Mouse (Mus musculus) neural tube, embryonic 15.5 days (tissue): Measurements from ENCODE around the gene Tbxa2r. TPM values are rescaled to one million over a fixed set of nuclear protein-coding genes. Genes with fewer than 3 reads are reported as not detected.

Source experiments
- ATAC-seq: fragments of 200-750 bp; cut with Nextera tagmentation; 2 replicates; pipeline ENCODE4 v1.8.0; 2017; ENCODE audit warnings: mild to moderate bottlenecking, moderate TSS enrichment, moderate library complexity; ENCODE audit not compliant: low FRiP score
- H3K27ac ChIP-seq: fragments of 300-500 bp; sonication (generic); replicated peaks from 2 replicates; pipeline ENCODE4 v1.5.1; 2015; ENCODE audit warnings: mild to moderate bottlenecking, inconsistent platforms
- H3K27me3 ChIP-seq: fragments of 300-500 bp; sonication (generic); replicated peaks from 2 replicates; pipeline ENCODE4 v1.6.1; 2015; ENCODE audit warnings: inconsistent platforms
- H3K36me3 ChIP-seq: fragments of 300-500 bp; sonication (generic); 2 replicates; pipeline ENCODE4 v1.6.1; 2015; ENCODE audit warnings: inconsistent platforms
- H3K4me1 ChIP-seq: fragments of 300-500 bp; sonication (generic); 2 replicates; pipeline ENCODE4 v1.6.1; 2015; ENCODE audit warnings: inconsistent platforms
- H3K4me2 ChIP-seq: fragments of 300-500 bp; sonication (generic); 2 replicates; pipeline ENCODE4 v1.6.1; 2015; ENCODE audit warnings: inconsistent platforms, mild to moderate bottlenecking, moderate library complexity
- H3K4me3 ChIP-seq: fragments of 300-500 bp; sonication (generic); replicated peaks from 2 replicates; pipeline ENCODE4 v1.5.1; 2015; ENCODE audit warnings: mild to moderate bottlenecking, inconsistent platforms
- H3K9ac ChIP-seq: fragments of 300-500 bp; sonication (generic); replicated peaks from 2 replicates; pipeline ENCODE4 v1.6.1; 2015; ENCODE audit warnings: mild to moderate bottlenecking, inconsistent platforms
- H3K9me3 ChIP-seq: fragments of 300-500 bp; sonication (generic); replicated peaks from 2 replicates; pipeline ENCODE4 v1.6.1; 2016; ENCODE audit warnings: inconsistent platforms
- WGBS: fragments of 180-500 bp; shearing (Covaris S2); methylation state at CpG from one replicate; pipeline ENCODE4 v1.1.7; 2015; ENCODE audit warnings: mixed read lengths; 5-methylcytosine and 5-hydroxymethylcytosine counted together
- polyA plus RNA-seq: library from polyadenylated mRNA; unstranded; fragments of >200 nt; fragmentation: Nextera tagmentation; extraction: Ambion mirVana; gene quantifications from 2 replicates; pipeline ENCODE4 v1.2.1, GENCODE M21; 2015

The Tbxa2r gene
- polyA plus RNA-seq, 1 experiment from 2014 or later: 5.5 TPM

DNA sequence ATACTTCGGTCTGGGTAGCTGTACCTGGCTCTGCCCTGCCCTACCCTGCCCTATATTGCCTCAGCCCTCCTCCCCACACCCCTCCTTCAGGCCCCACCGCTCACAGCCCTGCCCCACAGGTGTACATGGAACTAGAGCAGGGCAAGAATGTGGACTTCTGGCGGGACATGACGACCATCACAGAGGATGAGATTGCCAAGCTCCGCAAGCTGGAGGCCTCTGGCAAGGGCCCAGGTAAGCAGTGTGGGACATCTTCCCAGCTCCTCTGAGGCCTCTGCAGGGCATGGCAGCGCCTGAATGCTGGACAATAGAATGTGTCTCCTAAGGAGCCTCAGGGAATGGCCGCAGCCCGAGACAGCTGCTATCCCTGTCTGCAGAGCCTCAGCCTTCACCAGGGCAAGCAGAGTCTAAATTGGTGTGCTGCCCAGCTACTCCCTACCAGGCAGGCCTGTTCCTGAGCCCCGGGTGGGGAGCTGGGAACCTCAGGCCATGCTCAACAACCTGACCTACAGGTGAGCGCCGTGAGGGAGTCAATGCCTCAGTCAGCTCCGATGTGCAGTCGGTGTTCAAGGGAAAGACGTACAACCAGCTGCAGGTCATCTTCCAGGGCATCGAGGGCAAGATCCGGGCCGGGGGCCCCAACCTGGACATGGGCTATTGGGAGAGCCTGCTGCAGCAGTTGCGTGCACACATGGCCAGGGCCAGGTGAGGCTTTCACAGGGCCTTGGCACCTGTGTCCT, 4.6 kb upstream of the Tbxa2r start:
- no peak for ATAC-seq
- H3K36me3 ChIP-seq: peaks cover 55% of the 10 kb centered on the region
- 95% methylated on average over 18 of the region's 18 CpGs for WGBS
- no peak overlapping the region for H3K4me3 ChIP-seq
- H3K4me1 ChIP-seq: peaks cover 28% of the 10 kb centered on the region
- H3K27ac ChIP-seq: no peak overlapping the region
- no peaks in the 10 kb centered on the region for H3K27me3 ChIP-seq
- H3K9ac ChIP-seq: no peak overlapping the region
- no peaks in the 10 kb centered on the region for H3K9me3 ChIP-seq
- no peak overlapping the region for H3K4me2 ChIP-seq

DNA sequence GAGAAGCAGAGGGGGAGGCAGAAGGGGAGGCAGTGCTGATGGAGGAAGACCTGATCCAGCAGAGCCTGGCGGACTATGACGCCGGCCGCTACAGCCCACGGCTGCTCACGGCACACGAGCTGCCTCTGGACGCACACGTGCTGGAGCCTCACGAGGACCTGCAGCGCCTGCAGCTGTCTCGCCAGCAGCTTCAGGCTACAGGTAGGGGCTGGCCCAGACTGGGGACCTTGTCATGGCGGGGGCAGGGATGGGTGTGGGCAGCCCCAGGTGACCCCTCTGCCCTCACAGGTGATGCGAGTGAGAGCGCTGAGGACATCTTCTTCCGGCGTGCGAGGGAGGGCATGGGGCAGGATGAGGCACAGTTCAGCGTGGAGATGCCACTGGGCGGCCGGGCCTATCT, 3.4 kb upstream of the Tbxa2r start:
- H3K9me3 ChIP-seq: no peaks in the 10 kb centered on the region
- WGBS: 93% methylated on average over 21 of the region's 21 CpGs
- H3K36me3 ChIP-seq: peaks cover 54% of the 10 kb centered on the region
- H3K4me2 ChIP-seq: no peak overlapping the region
- H3K27ac ChIP-seq: no peak overlapping the region
- H3K4me3 ChIP-seq: no peak overlapping the region
- H3K27me3 ChIP-seq: no peaks in the 10 kb centered on the region
- ATAC-seq: no peak
- no peak overlapping the region for H3K9ac ChIP-seq
- peaks cover 17% of the 10 kb centered on the region for H3K4me1 ChIP-seq

GRCm38 (mm10) chr10:81325781-81326180, 2.8 kb upstream of the Tbxa2r start:
- H3K4me3 ChIP-seq: no peak overlapping the region
- 94% methylated on average over 18 of the region's 18 CpGs for WGBS
- H3K27ac ChIP-seq: no peak overlapping the region
- peaks cover 17% of the 10 kb centered on the region for H3K4me1 ChIP-seq
- no peak overlapping the region for H3K4me2 ChIP-seq
- H3K36me3 ChIP-seq: peaks cover 54% of the 10 kb centered on the region
- H3K27me3 ChIP-seq: peaks cover 5% of the 10 kb centered on the region; the same call in 1 of the 2 replicates
- H3K9ac ChIP-seq: no peak overlapping the region
- no peaks in the 10 kb centered on the region for H3K9me3 ChIP-seq
- ATAC-seq: no peak

- no peak overlapping the region for H3K4me2 ChIP-seq
- H3K27me3 ChIP-seq: peaks cover 9% of the 10 kb centered on the region
- H3K27ac ChIP-seq: 0 out of 2 replicates have a peak overlapping the region, but pooled peaks have one; percentile 28
- peaks cover 12% of the 10 kb centered on the region for H3K4me1 ChIP-seq
- H3K4me3 ChIP-seq: no peak overlapping the region
- whole genome bisulfite sequencing: 82% methylated on average over 6 of the region's 6 CpGs
- H3K9me3 ChIP-seq: no peaks in the 10 kb centered on the region
- H3K9ac ChIP-seq: no peak overlapping the region
- peaks cover 54% of the 10 kb centered on the region for H3K36me3 ChIP-seq
- no peak for ATAC-seq
Observed at GRCm38 (mm10) chr10:81326858-81327257, 1.7 kb upstream of the Tbxa2r start.

- Histone ChIP-seq H3K36me3 (peaks cover 47% of the 10 kb centered on the region), H3K9ac (no peak overlapping the region), H3K4me3 (no peak overlapping the region), H3K27me3 (peaks cover 20% of the 10 kb centered on the region), H3K4me2 (peak overlapping the region; percentile 15; the same call in 1 of the 2 replicates), H3K9me3 (no peaks in the 10 kb centered on the region), H3K27ac (0 out of 2 replicates have a peak overlapping the region, but pooled peaks have one; percentile 0), H3K4me1 (peaks cover 8% of the 10 kb centered on the region; the same call in 1 of the 2 replicates)
- ATAC-seq: no peak
- 57% methylated on average over 2 of the region's 2 CpGs for WGBS
Observed at GRCm38 (mm10) chr10:81327959-81328358, 572 bp upstream of the Tbxa2r start.

GRCm38 (mm10) chr10:81329194-81329975, 854 bp downstream of the Tbxa2r start:
- 73% methylated on average over 10 of the region's 10 CpGs for WGBS
- Histone ChIP-seq H3K27ac (no peak overlapping the region), H3K27me3 (peaks cover 28% of the 10 kb centered on the region), H3K9ac (no peak overlapping the region), H3K4me3 (no peak overlapping the region; the same call in 1 of the 2 replicates), H3K4me1 (peaks cover 8% of the 10 kb centered on the region; the same call in 1 of the 2 replicates), H3K4me2 (peak overlapping the region; percentile 15; the same call in 1 of the 2 replicates), H3K9me3 (no peaks in the 10 kb centered on the region), H3K36me3 (peaks cover 33% of the 10 kb centered on the region)
- ATAC-seq: no peak

GRCm38 (mm10) chr10:81330007-81330406, 1.5 kb downstream of the Tbxa2r start:
- H3K9me3 ChIP-seq: no peaks in the 10 kb centered on the region
- no peak for ATAC-seq
- peaks cover 8% of the 10 kb centered on the region; the same call in 1 of the 2 replicates for H3K4me1 ChIP-seq
- H3K4me2 ChIP-seq: peak overlapping the region; percentile 15; the same call in 1 of the 2 replicates
- H3K9ac ChIP-seq: no peak overlapping the region
- no peak overlapping the region for H3K27ac ChIP-seq
- 63% methylated on average over 4 of the region's 4 CpGs for WGBS
- H3K36me3 ChIP-seq: peaks cover 26% of the 10 kb centered on the region
- no peak overlapping the region for H3K4me3 ChIP-seq
- H3K27me3 ChIP-seq: peaks cover 34% of the 10 kb centered on the region

DNA sequence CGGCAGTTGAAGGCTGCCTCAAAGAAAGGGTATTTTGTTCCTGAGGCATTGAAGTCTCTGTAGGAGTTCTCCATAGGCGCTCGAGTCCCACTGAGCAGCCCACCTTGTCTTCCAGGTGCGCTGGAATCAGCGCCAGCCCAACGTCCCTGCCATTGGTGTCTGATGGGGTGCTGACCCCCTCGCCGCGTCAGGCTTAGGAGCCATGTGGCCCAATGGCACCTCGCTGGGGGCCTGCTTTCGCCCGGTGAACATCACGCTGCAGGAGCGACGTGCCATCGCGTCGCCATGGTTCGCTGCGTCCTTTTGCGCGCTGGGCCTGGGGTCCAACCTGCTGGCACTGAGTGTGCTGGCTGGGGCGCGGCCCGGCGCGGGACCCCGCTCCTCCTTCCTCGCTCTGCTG, 3.7 kb downstream of the Tbxa2r start:
- H3K9me3 ChIP-seq: no peaks in the 10 kb centered on the region
- no peak overlapping the region for H3K9ac ChIP-seq
- WGBS: 22% methylated on average over 29 of the region's 29 CpGs
- H3K4me1 ChIP-seq: peaks cover 8% of the 10 kb centered on the region; the same call in 1 of the 2 replicates
- H3K27ac ChIP-seq: no peak overlapping the region
- peaks cover 38% of the 10 kb centered on the region for H3K27me3 ChIP-seq
- ATAC-seq: no peak
- no peak overlapping the region for H3K4me3 ChIP-seq
- peaks cover 4% of the 10 kb centered on the region for H3K36me3 ChIP-seq
- peak overlapping the region; percentile 7; the same call in 1 of the 2 replicates for H3K4me2 ChIP-seq

DNA sequence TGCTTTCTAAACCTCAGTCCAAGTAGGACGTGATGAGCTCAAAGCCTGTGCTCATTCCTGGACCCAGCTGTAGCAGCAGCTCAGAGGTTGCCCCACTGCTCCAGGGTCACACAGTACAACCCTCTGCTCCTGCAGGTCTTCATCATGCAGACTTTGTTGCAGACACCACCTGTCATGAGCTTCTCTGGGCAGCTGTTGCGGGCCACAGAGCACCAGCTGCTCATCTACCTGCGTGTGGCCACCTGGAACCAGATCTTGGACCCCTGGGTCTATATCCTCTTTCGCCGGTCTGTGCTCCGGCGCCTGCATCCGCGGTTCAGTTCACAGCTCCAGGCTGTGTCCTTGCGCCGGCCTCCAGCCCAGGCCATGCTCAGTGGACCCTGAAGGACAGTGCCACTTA, 5.8 kb downstream of the Tbxa2r start:
- H3K4me1 ChIP-seq: peaks cover 8% of the 10 kb centered on the region; the same call in 1 of the 2 replicates
- ATAC-seq: no peak
- H3K9me3 ChIP-seq: no peaks in the 10 kb centered on the region
- no peak overlapping the region for H3K27ac ChIP-seq
- no peaks in the 10 kb centered on the region for H3K36me3 ChIP-seq
- no peak overlapping the region for H3K9ac ChIP-seq
- H3K4me3 ChIP-seq: no peak overlapping the region
- no peak overlapping the region for H3K4me2 ChIP-seq
- H3K27me3 ChIP-seq: peaks cover 51% of the 10 kb centered on the region
- WGBS: 75% methylated on average over 11 of the region's 11 CpGs

DNA sequence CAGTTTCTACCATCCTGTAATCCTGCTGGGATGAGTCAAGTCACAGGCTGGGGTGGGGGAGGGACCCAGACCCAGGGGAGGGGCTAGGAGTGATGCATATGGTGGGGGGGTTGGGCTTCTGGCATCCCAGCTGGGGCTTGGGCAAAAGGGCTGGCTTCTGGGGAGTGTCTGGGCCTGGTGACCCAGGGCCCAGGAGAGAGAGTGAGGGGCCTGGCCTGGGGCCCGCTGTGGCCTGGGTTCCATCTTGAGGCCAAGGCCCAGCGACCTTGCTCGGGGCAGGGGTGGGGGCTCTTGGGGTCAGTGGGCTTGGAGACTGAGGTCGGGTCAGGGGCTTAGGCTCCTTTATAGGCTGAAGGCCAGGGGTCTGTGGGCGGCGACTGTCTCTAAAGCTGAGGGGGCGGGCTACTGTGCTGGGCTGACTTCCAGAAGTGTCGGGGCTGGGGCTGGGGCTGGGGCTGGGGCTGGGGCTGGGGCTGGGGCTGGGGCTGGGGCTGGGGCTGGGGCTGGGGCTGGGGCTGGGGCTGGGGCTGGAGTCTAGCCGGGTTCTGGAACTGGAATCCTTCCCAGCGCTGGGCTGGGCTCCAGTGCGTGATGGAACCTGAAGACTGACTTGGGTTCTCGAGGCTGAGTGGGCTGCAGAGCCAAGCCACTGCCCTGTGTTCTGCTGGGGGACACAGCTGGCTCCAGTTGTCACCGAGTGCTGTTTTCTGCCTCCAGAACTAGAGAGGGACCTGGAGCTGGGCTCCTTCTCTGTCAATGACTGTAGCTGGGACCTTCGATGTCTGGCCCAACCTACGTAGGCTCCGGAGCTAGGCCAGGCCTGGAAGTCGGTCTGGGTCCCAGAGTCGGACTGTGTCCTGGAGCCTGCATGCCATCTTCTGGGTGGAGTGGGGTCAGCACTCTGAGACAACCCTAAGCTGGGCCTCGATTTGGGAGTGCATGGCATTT, 7.1 kb downstream of the Tbxa2r start:
- 40% methylated on average over 18 of the region's 19 CpGs for WGBS
- Histone ChIP-seq H3K9me3 (no peaks in the 10 kb centered on the region), H3K4me2 (no peak overlapping the region), H3K36me3 (no peaks in the 10 kb centered on the region), H3K27me3 (peaks cover 56% of the 10 kb centered on the region), H3K4me1 (peaks cover 8% of the 10 kb centered on the region; the same call in 1 of the 2 replicates), H3K9ac (no peak overlapping the region), H3K4me3 (no peak overlapping the region), H3K27ac (0 out of 2 replicates have a peak overlapping the region, but pooled peaks have one; percentile 9)
- ATAC-seq: no peak

GRCm38 (mm10) chr10:81336558-81336957, 8.0 kb downstream of the Tbxa2r start:
- H3K27me3 ChIP-seq: peaks cover 63% of the 10 kb centered on the region
- H3K9me3 ChIP-seq: no peaks in the 10 kb centered on the region
- no peak overlapping the region for H3K4me2 ChIP-seq
- WGBS: 93% methylated on average over 4 of the region's 4 CpGs
- ATAC-seq: no peak
- no peak overlapping the region for H3K4me3 ChIP-seq
- no peak overlapping the region for H3K9ac ChIP-seq
- H3K27ac ChIP-seq: 0 out of 2 replicates have a peak overlapping the region, but pooled peaks have one; percentile 9
- H3K36me3 ChIP-seq: no peaks in the 10 kb centered on the region
- peaks cover 8% of the 10 kb centered on the region; the same call in 1 of the 2 replicates for H3K4me1 ChIP-seq
